Mouse (Mus musculus): ENCODE measurements at regions not wholly inside any gene's neighbourhood (a gene's known extent, or its start where the extent isn't known, plus 50 kb on each side); places are given as distances from the start of the nearest gene placed in this dataset.

GRCm38 (mm10) chr2:9683673-9684210 lies 197.3 kb upstream of the 4930412O13Rik start:
- DNase-seq (ENCODE audit: low spot score in 2 of 2) = no peak

GRCm38 (mm10) chr2:9688176-9688575 lies 192.9 kb upstream of the 4930412O13Rik start:
- DNase-seq (ENCODE audit: low spot score in 2 of 2) = no peak

- no peak for DNase-seq (ENCODE audit: low spot score in 2 of 2)
Measured at GRCm38 (mm10) chr2:9689518-9689917, 191.5 kb upstream of the 4930412O13Rik start.

GRCm38 (mm10) chr2:9691506-9691905 lies 189.5 kb upstream of the 4930412O13Rik start:
- no peak for DNase-seq (ENCODE audit: low spot score in 2 of 2)

GRCm38 (mm10) chr2:9691906-9692305 lies 189.1 kb upstream of the 4930412O13Rik start:
- DNase-seq (ENCODE audit: low spot score in 2 of 2) = no peak

GRCm38 (mm10) chr2:9693351-9693750 lies 187.7 kb upstream of the 4930412O13Rik start:
- DNase-seq (ENCODE audit: low spot score in 2 of 2) = no peak

GRCm38 (mm10) chr2:9694178-9694577 lies 186.9 kb upstream of the 4930412O13Rik start:
- no peak for DNase-seq (ENCODE audit: low spot score in 2 of 2)

- DNase-seq (ENCODE audit: low spot score in 2 of 2) = no peak
Measured at GRCm38 (mm10) chr2:9697591-9698345, 183.3 kb upstream of the 4930412O13Rik start.

GRCm38 (mm10) chr2:9704266-9704665 lies 176.8 kb upstream of the 4930412O13Rik start:
- DNase-seq (ENCODE audit: low spot score in 2 of 2) = no peak

GRCm38 (mm10) chr2:9709466-9709865 lies 171.6 kb upstream of the 4930412O13Rik start:
- DNase-seq (ENCODE audit: low spot score in 2 of 2) = no peak

GRCm38 (mm10) chr2:9717904-9718303 lies 163.1 kb upstream of the 4930412O13Rik start:
- DNase-seq (ENCODE audit: low spot score in 2 of 2) = no peak

GRCm38 (mm10) chr2:9733243-9733642 lies 147.8 kb upstream of the 4930412O13Rik start:
- no peak for DNase-seq (ENCODE audit: low spot score in 2 of 2)

- DNase-seq (ENCODE audit: low spot score in 2 of 2) = no peak
Measured at GRCm38 (mm10) chr2:9744181-9744580, 136.9 kb upstream of the 4930412O13Rik start.

- no peak for DNase-seq (ENCODE audit: low spot score in 2 of 2)
Measured at GRCm38 (mm10) chr2:9749829-9750788, 130.9 kb upstream of the 4930412O13Rik start.

- no peak for DNase-seq (ENCODE audit: low spot score in 2 of 2)
Measured at GRCm38 (mm10) chr2:9753691-9754090, 127.4 kb upstream of the 4930412O13Rik start.

- DNase-seq (ENCODE audit: low spot score in 2 of 2) = no peak
Measured at GRCm38 (mm10) chr2:9754153-9754552, 126.9 kb upstream of the 4930412O13Rik start.

- no peak for DNase-seq (ENCODE audit: low spot score in 2 of 2)
Measured at GRCm38 (mm10) chr2:9757770-9758420, 123.2 kb upstream of the 4930412O13Rik start.

- DNase-seq (ENCODE audit: low spot score in 2 of 2) = no peak
Measured at GRCm38 (mm10) chr2:9758983-9759382, 122.1 kb upstream of the 4930412O13Rik start.

GRCm38 (mm10) chr2:9759389-9760104 lies 121.5 kb upstream of the 4930412O13Rik start:
- no peak for DNase-seq (ENCODE audit: low spot score in 2 of 2)

- no peak for DNase-seq (ENCODE audit: low spot score in 2 of 2)
Measured at GRCm38 (mm10) chr2:9780159-9780558, 100.9 kb upstream of the 4930412O13Rik start.

- no peak for DNase-seq (ENCODE audit: low spot score in 2 of 2)
Measured at GRCm38 (mm10) chr2:9782698-9783097, 98.4 kb upstream of the 4930412O13Rik start.
